Mouse (Mus musculus) midbrain, embryonic 13.5 days (tissue): ENCODE results near the gene Neurl2. TPM values are rescaled to one million over a fixed set of nuclear protein-coding genes. Genes with fewer than 3 reads are reported as not detected.
A peak's percentile ranks its signal among the peaks of the same experiment; 100 is the strongest.
"Not testable (repeated sequence)": the region's sequence is repeated elsewhere in the genome, so short reads cannot be mapped to it uniquely, and the experiment has no call there.

Experiments
- ATAC-seq: fragments of 200-750 bp; cut with Nextera tagmentation; 2 replicates; pipeline ENCODE4 v1.8.0; 2017; ENCODE audit warnings: mild to moderate bottlenecking, moderate TSS enrichment, moderate library complexity
- H3K27ac ChIP-seq: fragments of 300-500 bp; sonication (generic); 2 replicates; pipeline ENCODE4 v1.5.1; 2015; ENCODE audit warnings: inconsistent platforms, mild to moderate bottlenecking, moderate library complexity
- H3K27me3 ChIP-seq: fragments of 300-500 bp; sonication (generic); 2 replicates; pipeline ENCODE4 v1.6.1; 2015; ENCODE audit warnings: mild to moderate bottlenecking, inconsistent platforms
- H3K36me3 ChIP-seq: fragments of 300-500 bp; sonication (generic); 2 replicates; pipeline ENCODE4 v1.6.1; 2015; ENCODE audit warnings: mild to moderate bottlenecking, inconsistent platforms
- H3K4me1 ChIP-seq: fragments of 300-500 bp; sonication (generic); replicated peaks from 2 replicates; pipeline ENCODE4 v1.6.1; 2015; ENCODE audit warnings: inconsistent platforms
- H3K4me2 ChIP-seq: fragments of 300-500 bp; sonication (generic); replicated peaks from 2 replicates; pipeline ENCODE4 v1.6.1; 2015; ENCODE audit warnings: moderate library complexity, mild to moderate bottlenecking, inconsistent platforms
- H3K4me3 ChIP-seq: fragments of 300-500 bp; sonication (generic); replicated peaks from 2 replicates; pipeline ENCODE4 v1.5.1; 2015; ENCODE audit warnings: mild to moderate bottlenecking, inconsistent platforms
- H3K9ac ChIP-seq: fragments of 300-500 bp; sonication (generic); replicated peaks from 2 replicates; pipeline ENCODE4 v1.6.1; 2015; ENCODE audit warnings: mild to moderate bottlenecking, inconsistent platforms
- H3K9me3 ChIP-seq: fragments of 300-500 bp; sonication (generic); 2 replicates; pipeline ENCODE4 v1.6.1; 2016; ENCODE audit warnings: mild to moderate bottlenecking, inconsistent platforms
- WGBS: fragments of 180-500 bp; shearing (Covaris S2); methylation state at CpG from one replicate; pipeline ENCODE4 v1.1.7; 2015; 5-methylcytosine and 5-hydroxymethylcytosine counted together
- polyA plus RNA-seq: library from polyadenylated mRNA; unstranded; fragments of >200 nt; fragmentation: Nextera tagmentation; extraction: Ambion mirVana; gene quantifications from 2 replicates; pipeline ENCODE4 v1.2.1, GENCODE M21; 2015

Gene Neurl2
- polyA plus RNA-seq, 1 experiment from 2014 or later, result 4.7 TPM

DNA sequence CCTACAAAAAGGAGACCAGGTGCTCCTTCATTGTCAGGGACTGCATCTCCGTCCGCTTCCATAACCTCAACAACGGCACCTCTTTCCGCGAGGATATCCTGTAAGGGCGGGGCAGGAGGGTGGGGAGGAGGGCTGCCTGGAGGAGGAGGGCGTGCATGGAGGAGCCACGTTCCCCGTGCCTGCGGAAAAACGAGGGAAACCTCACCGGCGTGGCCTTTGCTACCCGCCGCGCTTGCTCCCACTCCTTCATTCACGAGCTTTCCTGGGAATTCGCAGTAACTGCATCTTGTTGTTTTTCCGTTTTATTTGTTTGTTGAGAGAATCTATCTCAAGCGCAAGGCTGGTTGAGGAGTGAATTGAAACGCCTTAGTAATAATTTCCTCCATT, 27.9 kb downstream of the Neurl2 start:
- ATAC-seq, result peak; percentile 72; the same call in 1 of the 2 replicates
- peak overlapping the region; percentile 85 for H3K4me3 ChIP-seq
- peak overlapping the region; percentile 82 for H3K9ac ChIP-seq
- H3K27me3 ChIP-seq, result no peaks in the 10 kb centered on the region
- H3K27ac ChIP-seq, result peak overlapping the region; percentile 90
- H3K4me1 ChIP-seq, result peaks cover 38% of the 10 kb centered on the region
- under 1% methylated on average over 21 of the region's 21 CpGs for WGBS
- peak overlapping the region; percentile 77 for H3K4me2 ChIP-seq
- no peaks in the 10 kb centered on the region for H3K9me3 ChIP-seq
- H3K36me3 ChIP-seq, result peaks cover 35% of the 10 kb centered on the region

GRCm38 (mm10) chr2:164804533-164805331, 28.5 kb downstream of the Neurl2 start, which contains the start of the genes Acot8 and Zswim3:
TSS of gene Acot8 (minus strand) at chr2:164804882.
TSS of gene Zswim3 (plus strand) at chr2:164805098.
- ATAC-seq, result peak; percentile 97
- H3K9me3 ChIP-seq, result no peaks in the 10 kb centered on the region
- under 1% methylated on average over 47 of the region's 47 CpGs for WGBS

DNA sequence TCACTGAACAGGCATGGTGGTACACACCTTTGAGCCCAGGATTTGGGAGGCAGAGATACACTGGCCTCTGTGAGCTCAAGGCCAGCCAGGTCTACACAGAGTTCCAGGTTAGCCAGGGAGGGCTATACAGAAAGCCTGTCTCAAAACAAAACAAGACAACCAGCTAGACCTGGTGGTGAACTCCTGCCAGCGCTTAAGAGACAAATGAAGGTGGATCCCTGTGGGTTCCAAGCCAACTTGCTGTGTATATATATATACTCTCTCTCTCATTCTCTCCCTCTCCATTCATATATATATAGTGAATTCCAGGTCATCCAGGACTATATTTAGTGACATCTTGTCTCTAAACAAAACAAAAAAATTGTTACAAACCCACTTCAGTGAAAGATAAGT, 29.3 kb downstream of the Neurl2 start:
- Histone ChIP-seq H3K4me3 (peak overlapping the region; percentile 85), H3K27me3 (no peaks in the 10 kb centered on the region), H3K9me3 (no peaks in the 10 kb centered on the region), H3K27ac (no peak overlapping the region), H3K4me2 (peak overlapping the region; percentile 72), H3K36me3 (peaks cover 38% of the 10 kb centered on the region), H3K4me1 (peaks cover 38% of the 10 kb centered on the region), H3K9ac (peak overlapping the region; percentile 82)
- ATAC-seq, result no peak
- 66% methylated on average over 1 of the region's 1 CpGs for WGBS

More at GRCm38 (mm10) chr2:164804533-164805331, 28.5 kb downstream of the Neurl2 start, which contains the start of the genes Acot8 and Zswim3:
- Histone ChIP-seq H3K36me3 (peaks cover 38% of the 10 kb centered on the region), H3K9ac (peak within 1 kb of the TSS; percentile 82), H3K4me1 (peaks cover 38% of the 10 kb centered on the region), H3K4me2 (peak within 1 kb of the TSS; percentile 77), H3K27ac (peak within 1 kb of the TSS; percentile 90), H3K4me3 (peak within 1 kb of the TSS; percentile 85), H3K27me3 (no peaks in the 10 kb centered on the region)

GRCm38 (mm10) chr2:164803201-164803920, 29.9 kb downstream of the Neurl2 start:
- peak overlapping the region; percentile 82 for H3K9ac ChIP-seq
- WGBS, result 94% methylated on average over 16 of the region's 16 CpGs
- H3K36me3 ChIP-seq, result peaks cover 37% of the 10 kb centered on the region
- no peak overlapping the region for H3K27ac ChIP-seq
- ATAC-seq, result no peak
- H3K9me3 ChIP-seq, result no peaks in the 10 kb centered on the region
- peak overlapping the region; percentile 72 for H3K4me2 ChIP-seq
- H3K27me3 ChIP-seq, result no peaks in the 10 kb centered on the region
- H3K4me1 ChIP-seq, result peaks cover 38% of the 10 kb centered on the region
- peak overlapping the region; percentile 85 for H3K4me3 ChIP-seq

DNA sequence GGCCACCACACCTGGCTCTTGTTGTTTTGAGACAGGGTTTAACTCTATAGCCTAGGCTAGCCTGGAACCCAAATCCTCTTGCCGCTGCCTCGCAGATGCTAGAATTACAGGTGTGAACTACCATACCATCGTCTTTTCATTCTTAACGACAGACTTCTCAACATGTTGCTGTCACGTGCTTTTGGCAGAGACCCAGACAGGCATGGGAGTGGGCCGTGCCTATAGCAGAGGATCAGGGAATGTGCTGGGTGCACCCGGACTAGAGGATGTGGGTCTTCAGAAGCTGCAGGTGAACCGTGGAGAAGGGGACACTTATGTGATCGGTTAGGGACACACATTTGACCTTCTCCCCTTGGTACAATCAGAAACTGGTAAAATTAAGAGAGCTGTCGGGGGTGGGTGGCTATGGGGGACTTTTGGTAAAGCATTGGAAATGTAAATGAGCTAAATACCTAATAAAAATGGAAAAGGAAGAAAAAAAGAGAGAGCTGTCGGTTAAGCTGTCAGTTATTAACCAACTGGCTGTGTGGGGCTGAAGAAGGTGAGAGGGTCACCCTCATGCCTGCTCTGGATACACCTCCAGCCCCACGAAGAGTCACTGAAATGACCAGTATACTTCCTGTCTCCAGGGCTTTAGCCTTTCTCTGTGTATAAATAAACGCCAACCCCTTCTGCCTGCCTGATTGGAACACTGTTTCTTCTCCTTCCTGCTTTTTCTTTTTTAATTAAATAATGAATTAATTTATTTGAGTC, 32.8 kb downstream of the Neurl2 start:
- H3K36me3 ChIP-seq, result peaks cover 60% of the 10 kb centered on the region
- H3K4me3 ChIP-seq, result no peak overlapping the region
- 96% methylated on average over 13 of the region's 13 CpGs for whole genome bisulfite sequencing
- H3K9ac ChIP-seq, result no peak overlapping the region
- H3K27me3 ChIP-seq, result no peaks in the 10 kb centered on the region
- ATAC-seq, result no peak
- no peaks in the 10 kb centered on the region for H3K9me3 ChIP-seq
- H3K27ac ChIP-seq, result no peak overlapping the region
- H3K4me1 ChIP-seq, result peaks cover 19% of the 10 kb centered on the region
- no peak overlapping the region for H3K4me2 ChIP-seq

DNA sequence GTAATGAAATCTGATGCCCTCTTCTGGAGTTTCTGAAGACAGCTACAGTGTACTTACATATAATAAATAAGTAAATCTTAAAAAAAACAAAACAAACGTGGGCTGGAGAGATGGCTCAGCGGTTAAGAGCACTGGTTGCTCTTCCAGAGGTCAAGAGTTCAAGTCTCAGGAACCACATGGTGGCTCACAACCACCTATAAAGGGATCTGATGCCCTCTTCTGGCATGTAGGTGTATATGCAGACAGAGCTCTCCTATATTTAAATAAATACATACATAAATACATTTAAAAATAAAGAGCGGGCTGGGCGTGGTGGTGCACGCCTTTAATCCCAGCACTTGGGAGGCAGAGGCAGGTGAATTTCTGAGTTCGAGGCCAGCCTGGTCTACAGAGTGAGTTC, 34.7 kb downstream of the Neurl2 start:
- peaks cover 71% of the 10 kb centered on the region for H3K36me3 ChIP-seq
- not testable (repeated sequence) for H3K9me3 ChIP-seq, ATAC-seq, H3K4me3 ChIP-seq, H3K27me3 ChIP-seq, H3K4me2 ChIP-seq, H3K27ac ChIP-seq, H3K4me1 ChIP-seq, H3K9ac ChIP-seq
- 85% methylated on average over 6 of the region's 6 CpGs for WGBS

DNA sequence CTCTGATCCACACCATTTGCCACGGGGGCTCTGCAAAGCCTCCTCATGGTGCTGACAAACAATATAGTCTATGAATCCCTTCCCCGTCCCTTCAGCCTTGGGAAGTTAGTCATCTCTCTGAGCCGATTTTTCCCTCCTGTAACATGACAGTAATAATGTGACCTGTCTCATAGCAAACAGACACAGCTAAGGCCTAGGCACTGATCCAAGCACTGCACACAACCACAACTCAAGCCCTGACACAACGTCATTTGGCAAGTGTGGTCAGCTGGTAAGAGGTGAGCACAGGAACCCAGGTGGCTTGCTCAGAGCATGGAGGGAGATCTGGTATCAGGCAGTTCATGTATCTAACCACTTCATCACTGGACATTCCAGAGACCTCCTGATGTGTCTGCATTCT, 37.4 kb downstream of the Neurl2 start:
- no peaks in the 10 kb centered on the region for H3K4me1 ChIP-seq
- H3K4me3 ChIP-seq, result no peak overlapping the region
- no peak overlapping the region for H3K9ac ChIP-seq
- peaks cover 84% of the 10 kb centered on the region for H3K36me3 ChIP-seq
- no peak for ATAC-seq
- no peak overlapping the region for H3K27ac ChIP-seq
- WGBS, result 89% methylated on average over 4 of the region's 4 CpGs
- no peak overlapping the region for H3K4me2 ChIP-seq
- no peaks in the 10 kb centered on the region for H3K27me3 ChIP-seq
- no peaks in the 10 kb centered on the region for H3K9me3 ChIP-seq

- Histone ChIP-seq H3K4me3 (no peak overlapping the region), H3K4me1 (no peaks in the 10 kb centered on the region), H3K36me3 (peaks cover 82% of the 10 kb centered on the region), H3K27ac (no peak overlapping the region), H3K9me3 (no peaks in the 10 kb centered on the region), H3K4me2 (no peak overlapping the region), H3K9ac (no peak overlapping the region), H3K27me3 (no peaks in the 10 kb centered on the region)
- 36% methylated on average over 5 of the region's 5 CpGs for WGBS
- peak; percentile 69 for ATAC-seq
Measured at GRCm38 (mm10) chr2:164794293-164794692, 39.0 kb downstream of the Neurl2 start.

GRCm38 (mm10) chr2:164793772-164794171, 39.5 kb downstream of the Neurl2 start:
- no peak overlapping the region for H3K4me3 ChIP-seq
- WGBS, result 89% methylated on average over 2 of the region's 2 CpGs
- no peak overlapping the region for H3K9ac ChIP-seq
- peaks cover 80% of the 10 kb centered on the region for H3K36me3 ChIP-seq
- no peak overlapping the region for H3K4me2 ChIP-seq
- ATAC-seq, result no peak
- H3K27me3 ChIP-seq, result no peaks in the 10 kb centered on the region
- H3K4me1 ChIP-seq, result no peaks in the 10 kb centered on the region
- H3K27ac ChIP-seq, result peak overlapping the region; percentile 35; the same call in 1 of the 2 replicates
- no peaks in the 10 kb centered on the region for H3K9me3 ChIP-seq

DNA sequence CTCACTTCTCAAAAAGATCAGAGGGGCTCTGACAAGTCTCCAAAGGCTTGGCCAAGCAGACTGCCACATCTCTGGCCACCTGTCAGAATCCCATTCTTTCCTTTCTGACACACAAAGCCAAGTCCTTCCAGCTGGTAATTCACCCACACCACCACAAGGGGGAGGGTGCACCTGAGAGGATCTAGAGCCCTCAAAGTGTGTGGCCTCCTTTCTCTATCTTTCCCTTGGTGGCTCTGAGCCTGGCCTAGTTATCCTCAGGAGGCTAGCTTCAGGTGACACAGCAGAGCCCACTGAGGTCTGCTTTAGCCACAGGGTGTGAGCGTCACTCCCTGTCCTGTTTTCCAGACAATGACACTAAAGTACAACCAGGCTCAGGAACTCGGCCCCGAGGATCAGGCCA, 40.0 kb downstream of the Neurl2 start:
- H3K9me3 ChIP-seq, result no peaks in the 10 kb centered on the region
- no peaks in the 10 kb centered on the region for H3K27me3 ChIP-seq
- no peak for ATAC-seq
- H3K4me1 ChIP-seq, result no peaks in the 10 kb centered on the region
- H3K36me3 ChIP-seq, result peaks cover 78% of the 10 kb centered on the region
- H3K27ac ChIP-seq, result 0 out of 2 replicates have a peak overlapping the region, but pooled peaks have one; percentile 35
- H3K4me3 ChIP-seq, result no peak overlapping the region
- 85% methylated on average over 3 of the region's 3 CpGs for WGBS
- no peak overlapping the region for H3K4me2 ChIP-seq
- H3K9ac ChIP-seq, result no peak overlapping the region

DNA sequence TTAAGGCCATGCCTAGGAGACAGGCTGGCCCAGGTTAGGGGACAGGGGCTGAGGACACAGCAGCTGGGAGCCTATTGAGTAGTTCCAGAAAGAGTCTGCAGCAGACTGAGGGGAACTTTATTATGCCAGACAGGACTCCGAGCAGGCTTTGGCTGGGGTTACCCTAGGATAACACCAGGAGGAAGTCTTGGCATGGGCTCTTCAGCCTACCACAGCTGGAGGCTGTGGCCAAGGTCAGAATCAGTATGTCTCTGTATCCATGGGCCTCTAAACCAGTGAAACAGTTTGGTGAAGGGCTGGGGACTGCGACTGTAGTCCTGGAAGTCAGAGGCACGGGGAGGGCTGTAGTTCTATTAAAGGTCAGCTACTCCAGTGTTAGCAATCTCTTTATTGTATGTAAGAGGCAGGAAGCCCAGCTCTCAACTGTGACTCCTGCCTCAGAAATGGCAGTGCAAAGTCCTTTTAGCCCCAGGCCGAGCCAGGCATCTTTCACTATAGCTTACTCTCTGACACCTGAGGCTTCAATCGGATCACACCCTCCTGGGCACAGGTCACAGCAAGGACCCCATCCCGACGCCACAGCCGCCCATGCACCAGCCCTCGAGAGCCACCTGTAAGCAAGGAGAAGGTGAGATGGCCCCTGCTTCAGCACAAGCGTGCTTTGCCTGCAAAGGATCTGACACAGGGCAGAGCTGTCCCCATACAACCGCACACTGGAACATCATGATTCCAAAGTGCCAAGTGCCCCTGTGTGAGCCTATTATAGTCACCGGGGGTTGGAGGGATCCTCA, 40.7 kb downstream of the Neurl2 start:
- Histone ChIP-seq H3K9me3 (no peaks in the 10 kb centered on the region), H3K36me3 (peaks cover 73% of the 10 kb centered on the region), H3K9ac (no peak overlapping the region), H3K27me3 (no peaks in the 10 kb centered on the region), H3K4me3 (no peak overlapping the region), H3K4me1 (no peaks in the 10 kb centered on the region), H3K4me2 (no peak overlapping the region), H3K27ac (no peak overlapping the region)
- no peak for ATAC-seq
- WGBS, result 95% methylated on average over 12 of the region's 12 CpGs
